Mouse (Mus musculus): ENCODE measurements at regions not wholly inside any gene's neighbourhood (a gene's known extent, or its start where the extent isn't known, plus 50 kb on each side); places are given as distances from the start of the nearest gene placed in this dataset.

DNA sequence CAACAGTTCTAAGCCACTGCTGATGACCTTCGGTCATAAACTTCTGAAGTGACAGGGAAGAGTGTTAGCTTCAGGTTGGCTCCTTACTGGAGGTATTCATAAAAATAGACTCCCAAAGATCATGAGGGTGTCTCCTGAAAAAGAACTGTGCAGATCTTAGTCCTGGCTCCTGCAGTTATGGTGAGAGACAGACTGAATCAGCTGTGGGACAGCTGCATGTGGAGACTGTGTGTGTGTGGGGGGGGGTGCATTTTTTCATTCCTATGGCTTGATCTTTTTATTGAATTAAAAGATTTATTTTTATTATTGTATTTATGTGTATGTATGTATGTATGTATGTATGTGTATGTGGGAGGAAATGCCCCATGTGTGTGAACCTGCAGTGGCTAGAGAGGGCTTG lies 149.9 kb upstream of the Trib2 start:
- DNase-seq (ENCODE audit: low read depth): no peak

DNA sequence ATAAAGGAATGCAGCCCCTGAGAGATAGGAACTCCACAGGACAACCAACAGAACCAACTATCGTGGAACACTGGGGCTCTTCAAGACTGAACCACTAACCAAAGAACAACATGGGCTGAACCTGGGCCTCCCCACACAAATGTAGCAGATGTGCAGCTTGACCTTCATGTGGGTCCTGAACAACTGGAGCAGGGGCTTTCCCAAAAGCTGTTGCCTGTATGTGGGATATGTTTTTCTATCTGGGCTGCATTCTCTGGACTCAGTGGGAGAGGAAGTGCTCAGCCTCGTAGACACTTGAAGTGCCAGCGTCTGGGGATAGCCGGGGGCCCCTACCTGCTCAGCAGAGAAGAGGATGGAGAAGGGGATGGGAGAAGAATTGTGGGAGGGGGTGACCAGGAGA lies 149.2 kb upstream of the Trib2 start:
- DNase-seq (ENCODE audit: low read depth): no peak

DNA sequence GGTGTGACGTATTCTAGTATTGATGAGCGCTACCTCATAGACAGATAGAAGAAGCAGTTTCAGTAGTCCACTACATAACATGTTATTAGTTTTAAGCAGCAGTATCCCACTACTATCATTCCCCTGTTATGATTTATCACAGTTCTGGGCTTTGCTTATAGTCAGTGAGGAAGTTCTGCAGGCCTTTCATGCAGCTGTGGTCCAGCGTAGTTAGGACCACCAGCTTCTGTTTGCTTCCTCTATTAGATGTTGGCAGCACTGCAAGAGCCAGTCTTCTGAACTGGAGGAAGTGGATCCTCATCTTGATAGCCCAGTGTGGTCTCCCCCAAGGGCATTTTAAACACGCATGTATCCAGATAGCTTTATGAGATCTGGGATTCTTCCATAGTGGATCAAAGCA lies 147.4 kb upstream of the Trib2 start:
- DNase-seq (ENCODE audit: low read depth): no peak

GRCm38 (mm10) chr12:15961834-15962233 lies 145.1 kb upstream of the Trib2 start:
- DNase-seq (ENCODE audit: low read depth): peak; percentile 11

GRCm38 (mm10) chr12:15937443-15938237 lies 120.9 kb upstream of the Trib2 start:
- no peak for DNase-seq (ENCODE audit: low read depth)

- DNase-seq (ENCODE audit: low read depth): no peak
These were observed 115.3 kb upstream of the Trib2 start for GRCm38 (mm10) chr12:15932067-15932466.

DNA sequence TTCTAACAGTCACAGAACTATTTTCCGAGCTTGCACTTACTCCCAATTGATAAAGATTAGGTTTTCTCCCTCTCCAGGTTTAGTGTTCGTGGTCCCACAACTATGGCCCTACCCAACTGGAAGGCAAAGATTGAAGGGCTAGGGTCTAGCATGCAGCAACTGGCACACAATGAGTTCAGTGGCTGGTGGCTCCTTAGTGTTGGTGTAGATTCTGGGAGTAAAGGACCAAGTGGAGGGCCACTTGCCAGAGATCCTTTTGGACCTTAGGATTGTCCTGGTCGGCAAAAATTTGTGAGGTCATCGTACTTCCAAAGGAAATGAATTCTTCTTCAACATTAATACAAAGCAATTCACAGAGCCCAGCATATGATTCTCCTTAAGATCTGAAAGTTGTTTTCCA lies 114.8 kb upstream of the Trib2 start:
- no peak for DNase-seq (ENCODE audit: low read depth)

- no peak for DNase-seq (ENCODE audit: low read depth)
These were observed 113.4 kb upstream of the Trib2 start for GRCm38 (mm10) chr12:15930155-15930554.

GRCm38 (mm10) chr12:15929541-15929940 lies 112.8 kb upstream of the Trib2 start:
- peak; percentile 57 for DNase-seq (ENCODE audit: low read depth)

GRCm38 (mm10) chr12:15918291-15918690 lies 101.6 kb upstream of the Trib2 start:
- peak; percentile 48 for DNase-seq (ENCODE audit: low read depth)

- no peak for DNase-seq (ENCODE audit: low read depth)
These were observed 96.2 kb upstream of the Trib2 start for GRCm38 (mm10) chr12:15912959-15913358.

DNA sequence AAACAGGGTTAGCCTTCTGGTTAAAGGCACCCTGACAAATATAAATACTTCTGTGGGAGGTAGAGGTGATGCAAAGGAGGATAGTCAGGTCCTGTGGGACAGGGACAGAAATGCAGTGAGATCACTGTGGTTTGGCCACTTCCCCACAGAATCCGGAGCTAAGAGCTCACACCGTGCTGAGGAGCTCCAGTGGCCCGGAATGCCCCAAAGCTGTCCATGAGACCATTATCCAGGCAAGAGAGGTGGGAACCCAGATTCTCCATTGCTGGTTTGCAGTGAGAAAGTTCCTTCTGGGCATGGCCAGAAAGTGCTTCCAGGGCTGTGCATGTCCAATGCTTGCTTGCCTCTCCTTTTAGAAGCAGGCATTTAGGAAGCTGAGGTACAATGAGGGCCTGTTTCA lies 95.8 kb upstream of the Trib2 start:
- DNase-seq (ENCODE audit: low read depth): peak; percentile 55

DNA sequence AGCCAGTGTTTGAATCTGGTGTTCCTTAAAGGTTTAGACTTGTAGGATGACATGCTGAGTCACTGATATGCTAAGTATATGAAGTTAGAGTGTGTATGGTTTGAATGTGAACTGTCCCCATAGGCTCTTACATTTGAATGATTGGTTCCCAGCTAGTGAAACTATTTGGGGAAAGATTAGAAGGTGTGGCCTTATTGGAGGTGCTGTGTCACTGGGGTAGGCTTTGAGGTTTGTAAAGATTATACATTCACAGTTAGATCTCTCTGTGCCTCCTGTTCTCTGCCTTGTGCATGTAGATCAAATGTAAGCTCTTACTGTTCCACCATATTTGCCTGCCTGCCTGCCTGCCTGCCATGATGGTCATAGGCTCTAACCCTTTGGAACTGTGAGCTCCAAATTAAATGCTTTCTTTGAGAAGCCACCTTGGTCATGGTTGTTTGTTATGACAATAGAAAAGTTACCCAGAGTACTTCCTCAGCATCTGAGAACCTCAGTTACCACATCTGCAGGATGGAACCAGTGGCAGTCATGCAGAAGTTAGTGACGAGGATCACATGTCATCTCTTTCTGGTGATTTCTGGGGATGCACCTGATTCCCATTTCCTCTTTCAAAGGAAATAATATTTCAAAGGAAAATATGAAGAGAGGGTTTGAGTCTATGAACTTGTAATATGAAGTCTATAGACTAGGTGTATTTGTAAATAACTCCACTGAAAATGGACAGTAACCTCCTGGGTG lies 94.7 kb upstream of the Trib2 start:
- DNase-seq (ENCODE audit: low read depth): no peak

DNA sequence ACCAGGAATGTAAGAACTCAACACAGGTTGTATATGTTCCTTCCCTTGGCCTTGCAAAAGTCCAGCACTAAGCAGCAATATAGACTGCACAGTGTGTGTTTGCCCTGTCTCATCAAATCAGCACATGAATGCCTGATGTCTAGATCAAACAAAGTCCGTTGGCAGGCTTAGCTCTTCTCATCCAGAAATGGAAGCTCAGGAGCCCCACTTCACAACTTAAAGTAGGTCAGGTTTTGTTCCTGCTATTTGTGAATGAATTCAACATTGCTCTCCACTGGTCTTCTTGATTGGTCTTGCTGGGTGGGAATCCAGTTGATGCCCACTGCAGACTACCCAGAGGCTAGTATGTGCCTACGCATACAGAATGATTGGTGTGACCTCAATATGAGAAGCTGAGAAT lies 80.8 kb upstream of the Trib2 start:
- DNase-seq (ENCODE audit: low read depth): no peak

DNA sequence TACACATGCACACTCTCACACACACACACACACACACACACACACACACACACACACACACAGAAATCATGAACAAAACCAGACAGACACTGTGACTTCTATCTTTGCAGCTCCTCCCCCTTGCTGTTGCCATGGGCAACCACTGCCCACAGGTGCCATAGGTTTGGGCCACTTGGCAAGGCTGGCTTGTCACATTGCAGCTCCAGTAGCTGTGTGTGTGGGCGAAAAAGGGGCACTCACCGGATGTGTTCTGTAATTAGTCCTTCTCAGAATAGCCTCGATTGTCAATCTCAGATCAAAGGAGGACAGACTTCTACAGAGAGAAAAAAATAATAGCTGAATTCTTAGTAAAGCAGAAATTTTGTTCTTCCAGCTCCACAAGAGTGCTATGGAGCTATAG lies 79.8 kb upstream of the Trib2 start:
- no peak for DNase-seq (ENCODE audit: low read depth)

DNA sequence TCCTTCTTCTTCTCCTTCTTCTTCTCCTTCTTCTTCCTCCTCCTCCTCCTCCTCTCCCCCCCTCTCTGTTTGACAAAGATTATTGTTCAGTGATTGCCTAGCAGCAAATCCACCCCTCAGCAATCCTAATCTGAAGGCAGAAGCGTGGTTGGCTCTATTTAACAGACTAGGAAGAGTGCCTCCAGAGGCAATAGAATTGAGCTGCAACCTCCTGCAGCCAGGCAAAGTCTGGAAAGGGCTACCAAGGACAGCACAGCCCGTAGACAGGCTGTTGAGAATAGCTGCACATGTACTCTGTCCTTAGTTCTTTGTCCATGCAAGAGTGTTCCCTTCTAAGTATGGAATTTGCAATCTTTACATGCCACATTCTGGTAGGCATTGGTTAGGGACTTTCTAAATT lies 78.5 kb upstream of the Trib2 start:
- peak; percentile 18 for DNase-seq (ENCODE audit: low read depth)

DNA sequence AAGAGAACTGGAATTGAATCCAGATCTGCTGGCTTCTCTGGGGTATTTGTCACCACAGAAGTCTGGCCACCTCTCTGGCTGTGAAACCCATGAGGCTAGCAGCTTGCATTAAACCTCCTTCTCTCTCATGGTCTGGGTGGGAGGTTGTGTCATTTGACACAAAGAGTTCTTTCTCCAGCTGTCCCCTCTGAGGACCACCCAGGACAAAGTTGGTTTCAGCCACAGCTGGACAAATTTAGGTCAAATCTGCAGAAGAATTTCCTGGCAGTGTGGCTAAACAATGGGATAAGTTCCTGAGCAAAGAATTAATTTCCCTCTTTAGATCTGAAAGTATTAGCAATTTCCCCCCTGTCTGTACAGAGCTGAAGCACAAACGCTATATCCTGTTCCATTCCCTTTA lies 73.9 kb upstream of the Trib2 start:
- no peak for DNase-seq (ENCODE audit: low read depth)

- no peak for DNase-seq (ENCODE audit: low read depth)
These were observed 63.2 kb upstream of the Trib2 start for GRCm38 (mm10) chr12:15879907-15880430.
